Mouse (Mus musculus) urinary bladder, postnatal 25 days (tissue): ENCODE data around the gene 4930544D05Rik.

ENCODE experiments used
- DNase-seq: peaks from one replicate; pipeline ENCODE4 v3.0.0; 2022; ENCODE audit warnings: low spot score

The 4930544D05Rik gene

GRCm38 (mm10) chr11:70656456-70656927 lies 40.8 kb downstream of the 4930544D05Rik start:
- peak; percentile 53 for DNase-seq

- DNase-seq = no peak
These were observed 41.3 kb downstream of the 4930544D05Rik start, which contains the start of gene Eno3 for GRCm38 (mm10) chr11:70656964-70657363. Gene Eno3, plus strand, starts transcription at chr11:70657202.

GRCm38 (mm10) chr11:70657573-70657972 lies 41.9 kb downstream of the 4930544D05Rik start:
- no peak for DNase-seq

- DNase-seq = no peak
These were observed 42.3 kb downstream of the 4930544D05Rik start for GRCm38 (mm10) chr11:70657991-70658390.

- no peak for DNase-seq
These were observed 42.9 kb downstream of the 4930544D05Rik start for GRCm38 (mm10) chr11:70658521-70658920.

- DNase-seq = no peak
These were observed 43.3 kb downstream of the 4930544D05Rik start for GRCm38 (mm10) chr11:70658942-70659341.

- no peak for DNase-seq
These were observed 44.9 kb downstream of the 4930544D05Rik start for GRCm38 (mm10) chr11:70660571-70660970.

GRCm38 (mm10) chr11:70663101-70663500 lies 47.5 kb downstream of the 4930544D05Rik start:
- DNase-seq = no peak

GRCm38 (mm10) chr11:70663957-70664356 lies 48.3 kb downstream of the 4930544D05Rik start:
- DNase-seq = no peak

- no peak for DNase-seq
These were observed 49.1 kb downstream of the 4930544D05Rik start for GRCm38 (mm10) chr11:70664741-70665140.
